Mouse (Mus musculus): ENCODE data around the gene Nucks1.
A peak's percentile ranks its signal among the peaks of the same experiment; 100 is the strongest.

Gene Nucks1

GRCm38 (mm10) chr1:131917634-131918033 is 7.3 kb downstream of the Nucks1 start:
- DNase-seq (ENCODE audit: extremely low spot score, low read depth, low spot score): no peak

DNA sequence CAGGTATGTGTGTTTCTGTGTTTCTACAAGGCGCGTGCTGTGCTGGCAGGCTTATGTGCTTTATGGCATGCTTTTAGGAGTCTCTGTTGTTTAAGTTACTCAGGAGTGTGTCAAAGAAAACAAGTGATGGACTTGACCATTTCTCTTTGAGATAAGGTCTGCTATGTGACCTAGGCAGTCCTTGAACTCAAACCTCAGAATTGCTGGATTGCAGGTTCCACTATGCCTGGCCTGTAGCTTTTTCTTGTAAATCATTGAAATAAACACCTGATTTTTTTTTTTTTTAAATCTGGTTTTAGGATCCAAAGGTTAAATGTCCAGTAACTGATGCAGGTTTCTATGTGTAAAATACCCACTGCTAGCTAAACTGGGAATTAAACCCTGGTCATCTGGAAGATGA is 8.7 kb downstream of the Nucks1 start:
- DNase-seq (ENCODE audit: extremely low spot score, low read depth, low spot score): no peak

DNA sequence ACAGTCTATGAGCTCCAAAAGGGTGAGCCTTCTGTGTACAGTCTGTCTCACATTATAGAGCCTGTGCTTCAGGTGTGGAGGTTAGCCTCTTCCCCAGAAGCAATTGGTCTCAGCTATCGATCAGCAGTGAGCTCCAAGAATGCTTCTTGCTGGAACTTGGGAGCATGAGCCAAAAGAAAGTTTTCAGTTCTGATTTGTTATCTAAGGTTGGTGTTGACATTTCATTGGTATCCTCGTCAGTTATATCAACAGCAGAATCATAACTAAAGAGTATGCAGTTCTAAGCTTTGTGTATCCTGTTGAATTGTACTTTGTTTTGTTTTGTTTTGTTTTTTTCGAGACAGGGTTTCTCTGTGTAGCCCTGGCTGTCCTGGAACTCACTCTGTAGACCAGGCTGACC is 11.8 kb downstream of the Nucks1 start:
- no peak for DNase-seq (ENCODE audit: extremely low spot score, low read depth, low spot score)

DNA sequence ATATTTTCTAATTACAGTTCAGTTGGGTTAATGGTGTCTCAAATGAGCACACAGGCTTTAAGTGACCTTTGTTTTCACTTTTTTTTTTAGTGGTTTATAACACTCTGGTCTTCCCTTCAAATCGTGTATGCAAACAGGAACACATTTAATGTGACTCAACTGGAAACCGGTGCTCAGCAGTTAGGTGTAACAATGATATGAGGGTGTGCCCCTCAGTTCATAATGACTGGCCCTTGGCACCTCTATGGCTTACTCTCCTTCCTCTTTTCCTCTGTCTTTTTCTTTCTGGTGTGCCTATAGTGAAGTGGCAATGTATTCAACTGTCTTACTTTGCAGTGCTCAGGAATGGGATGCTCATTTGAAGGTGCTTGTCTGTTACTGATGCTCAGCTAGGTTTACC is 23.1 kb downstream of the Nucks1 start:
- DNase-seq (ENCODE audit: extremely low spot score, low read depth, low spot score): no peak

DNA sequence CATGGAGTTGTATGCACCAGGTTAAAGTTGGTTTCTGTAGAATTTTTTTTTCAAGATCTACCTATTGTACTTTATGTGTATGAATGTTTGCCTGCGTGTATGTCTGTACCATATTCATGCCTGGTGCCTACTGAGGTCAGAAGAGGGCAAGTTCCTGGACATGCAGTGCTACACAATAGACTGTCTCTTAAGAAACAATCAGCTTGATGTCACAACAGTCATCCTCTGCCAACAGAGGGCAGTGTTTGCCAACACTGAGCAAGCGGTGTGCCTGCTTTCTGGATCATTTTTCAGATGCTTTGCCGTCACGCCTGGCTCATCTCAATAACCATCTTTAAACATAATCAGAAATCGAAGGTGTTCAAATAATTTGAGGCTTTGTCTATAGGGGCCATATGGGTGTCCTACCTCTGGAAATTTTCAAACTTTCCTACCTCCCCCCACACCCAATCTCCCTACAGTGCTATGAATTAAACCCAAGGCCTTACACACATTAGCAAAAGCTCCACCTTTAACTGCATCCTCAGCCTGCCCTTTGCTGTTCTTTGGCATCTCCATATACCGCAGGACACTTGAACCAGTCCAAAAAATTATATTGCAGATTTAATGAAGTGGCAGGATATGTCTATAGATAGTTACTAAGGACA is 27.4 kb downstream of the Nucks1 start:
- DNase-seq (ENCODE audit: extremely low spot score, low read depth, low spot score): peak; percentile 46

- DNase-seq (ENCODE audit: extremely low spot score, low read depth, low spot score): no peak
Observed at GRCm38 (mm10) chr1:131938811-131939210, 28.5 kb downstream of the Nucks1 start.

DNA sequence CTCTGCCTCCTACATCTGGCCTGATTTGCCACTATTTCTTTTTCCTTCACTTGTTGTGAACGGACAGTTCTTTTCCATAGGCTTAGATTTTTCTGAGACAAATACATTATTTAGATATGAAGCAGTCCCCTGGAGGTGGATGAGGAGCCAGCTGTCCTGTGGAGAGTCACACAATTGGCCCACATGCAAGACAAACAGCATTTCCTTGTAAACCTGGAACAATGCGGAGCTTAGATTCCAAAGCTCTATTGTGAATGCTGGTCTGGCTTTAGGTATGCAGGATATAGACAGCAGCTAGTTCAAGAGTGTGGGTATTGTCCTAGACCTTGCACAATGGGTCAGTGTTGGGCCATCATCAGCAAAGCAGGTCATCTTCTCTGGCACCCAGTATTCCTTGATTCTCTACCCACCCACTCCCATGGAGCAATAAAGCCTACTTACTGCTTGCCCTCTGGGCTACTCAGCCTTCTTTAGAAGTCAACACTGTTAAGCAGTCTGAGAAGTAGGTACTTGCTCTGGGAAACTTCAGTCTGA is 30.4 kb downstream of the Nucks1 start:
- no peak for DNase-seq (ENCODE audit: extremely low spot score, low read depth, low spot score)

- DNase-seq (ENCODE audit: extremely low spot score, low read depth, low spot score): no peak
Observed at GRCm38 (mm10) chr1:131941501-131941900, 31.2 kb downstream of the Nucks1 start.

DNA sequence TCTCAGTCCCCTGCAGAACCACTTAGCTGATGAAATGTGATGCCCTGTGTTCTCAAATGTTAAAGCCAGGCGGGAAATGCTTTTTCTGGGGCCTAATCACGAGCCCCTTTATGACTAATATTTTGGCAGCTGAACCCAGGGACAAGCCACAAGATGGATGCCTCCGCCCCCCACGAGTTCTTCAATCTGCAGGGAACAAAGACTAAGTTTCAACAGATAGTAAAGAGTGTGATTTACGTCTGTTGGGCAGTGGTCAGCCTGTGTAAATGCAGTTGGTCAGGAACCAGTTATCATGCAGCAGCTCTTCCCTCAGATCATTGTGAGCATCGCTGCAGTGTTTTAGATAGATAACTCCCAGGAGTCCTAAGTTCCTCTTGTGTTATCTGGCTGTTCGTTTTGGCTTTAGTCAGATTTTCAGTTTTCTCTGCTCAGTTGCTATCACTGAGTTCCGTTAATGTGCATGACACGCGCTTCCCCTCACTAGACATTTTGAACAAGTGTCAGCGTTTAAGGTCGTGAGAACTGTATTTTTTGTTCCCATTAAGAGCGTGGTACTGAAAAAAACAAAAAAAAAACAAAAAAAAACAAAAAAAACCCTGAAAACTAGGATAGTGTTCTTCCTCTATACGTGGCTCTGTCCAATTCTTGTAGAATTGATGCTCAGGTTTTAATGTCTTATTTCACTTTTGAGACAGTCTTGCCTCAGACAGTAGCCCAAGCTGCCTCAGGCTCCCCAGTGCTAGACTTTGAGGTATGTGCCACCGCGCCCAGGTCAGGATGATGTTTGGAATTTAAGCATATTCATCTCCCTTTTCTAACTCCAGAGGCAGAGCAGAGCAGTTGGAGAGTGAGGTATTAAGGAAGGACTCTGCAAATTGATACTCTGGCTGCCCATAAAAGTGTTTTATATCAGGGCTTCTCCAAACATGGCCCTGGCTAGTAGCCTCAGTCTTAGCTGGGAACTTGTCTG is 32.6 kb downstream of the Nucks1 start:
- DNase-seq (ENCODE audit: extremely low spot score, low read depth, low spot score): no peak

DNA sequence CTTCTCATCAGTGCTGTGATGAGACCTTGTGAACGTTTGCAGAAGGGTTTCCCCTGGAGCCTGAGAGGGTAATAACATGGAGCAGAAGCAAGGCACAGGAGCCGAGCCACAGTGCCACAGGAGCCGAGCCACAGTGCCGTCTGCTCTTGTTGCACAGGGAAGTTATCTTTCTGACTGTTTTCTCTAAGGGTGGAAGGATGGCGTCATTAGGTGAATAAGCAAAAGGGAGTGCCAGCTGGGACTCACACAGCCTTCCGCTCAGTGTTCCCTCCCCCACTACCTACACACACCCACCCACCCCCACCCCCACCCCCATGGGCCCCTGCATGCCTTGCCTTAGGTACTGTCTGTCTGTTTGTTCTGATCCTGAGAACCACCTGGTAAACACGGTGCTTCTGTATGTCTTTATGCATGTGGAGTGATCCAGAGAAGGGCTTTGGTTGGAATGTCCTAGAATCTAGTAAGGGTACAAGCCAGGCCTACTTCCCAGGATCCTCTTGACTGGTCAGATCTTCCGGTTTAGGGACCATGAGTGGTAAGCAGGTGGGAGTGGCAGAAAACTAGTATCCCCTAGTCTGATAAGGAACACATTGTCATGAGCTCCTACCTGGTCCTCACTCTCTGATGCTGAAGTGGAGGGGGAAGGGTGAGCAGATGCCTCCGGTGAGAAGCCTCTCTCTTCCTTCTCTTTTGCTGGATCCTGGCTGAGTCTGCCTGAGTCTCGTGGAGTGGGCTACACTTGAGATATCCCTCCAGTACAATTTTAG is 35.5 kb downstream of the Nucks1 start:
- DNase-seq (ENCODE audit: extremely low spot score, low read depth, low spot score): no peak

GRCm38 (mm10) chr1:131946462-131947215 is 36.3 kb downstream of the Nucks1 start:
- DNase-seq (ENCODE audit: extremely low spot score, low read depth, low spot score): no peak

- no peak for DNase-seq (ENCODE audit: extremely low spot score, low read depth, low spot score)
Observed at GRCm38 (mm10) chr1:131947997-131948525, 37.7 kb downstream of the Nucks1 start.

DNA sequence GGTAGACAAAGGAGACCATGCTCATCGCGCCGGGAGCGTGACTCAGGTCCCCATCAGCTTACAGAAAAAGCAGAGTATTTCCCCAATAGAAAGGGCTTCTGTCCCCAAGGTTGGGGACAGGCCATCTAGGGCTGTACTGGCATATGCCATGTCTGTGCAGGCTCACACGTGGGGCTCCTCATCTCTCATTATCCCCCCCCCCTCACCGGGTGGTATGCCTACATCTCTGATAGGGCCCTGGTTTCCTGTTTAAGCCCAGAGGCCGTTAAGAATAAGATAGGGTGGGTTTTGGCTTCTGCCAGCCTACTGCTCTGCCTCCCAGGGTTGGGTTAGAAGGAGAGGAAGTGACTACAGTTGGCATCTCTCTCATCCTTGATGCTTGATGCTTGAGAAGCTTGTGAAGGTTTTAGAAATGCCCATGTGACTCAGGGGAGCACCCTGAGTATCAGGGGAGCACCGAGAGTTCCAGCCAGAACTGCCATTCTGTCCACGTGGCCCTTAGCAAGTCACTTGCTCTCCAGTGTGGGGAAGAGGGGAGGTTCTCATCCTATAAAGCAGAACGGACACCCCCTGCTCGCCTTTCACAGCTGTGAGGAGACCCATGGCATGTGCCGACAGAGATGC is 44.0 kb downstream of the Nucks1 start:
- DNase-seq (ENCODE audit: extremely low spot score, low read depth, low spot score): no peak

DNA sequence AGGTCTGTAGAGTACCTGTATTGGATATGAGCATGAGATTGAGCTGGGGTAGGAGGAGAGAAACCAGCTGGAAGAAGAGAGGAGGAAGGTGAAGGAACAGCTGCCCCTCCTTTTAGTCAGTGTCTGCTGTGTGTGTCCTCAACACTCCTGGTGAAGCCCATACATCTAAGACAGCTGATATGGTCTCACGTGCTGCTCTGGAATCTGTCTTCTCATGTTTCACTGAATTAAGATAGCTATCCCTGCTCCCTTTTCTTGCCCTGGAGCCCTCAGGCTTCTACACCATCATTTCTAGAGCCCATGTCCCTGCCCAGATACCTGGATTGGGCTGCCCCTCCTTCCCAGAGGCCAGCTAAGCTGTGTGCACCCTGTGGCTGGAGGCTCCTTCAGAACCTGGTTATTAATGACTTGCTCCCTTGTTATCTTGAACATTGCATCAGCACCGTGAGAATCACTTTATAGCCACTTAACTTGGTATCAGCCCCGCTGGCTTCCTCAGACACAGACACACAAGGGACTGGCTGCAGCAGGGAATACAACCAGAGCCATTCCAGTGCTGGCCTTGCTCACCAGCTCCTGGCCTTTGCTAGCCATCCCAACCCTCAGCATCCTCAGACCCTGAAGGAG is 44.9 kb downstream of the Nucks1 start:
- DNase-seq (ENCODE audit: extremely low spot score, low read depth, low spot score): no peak

DNA sequence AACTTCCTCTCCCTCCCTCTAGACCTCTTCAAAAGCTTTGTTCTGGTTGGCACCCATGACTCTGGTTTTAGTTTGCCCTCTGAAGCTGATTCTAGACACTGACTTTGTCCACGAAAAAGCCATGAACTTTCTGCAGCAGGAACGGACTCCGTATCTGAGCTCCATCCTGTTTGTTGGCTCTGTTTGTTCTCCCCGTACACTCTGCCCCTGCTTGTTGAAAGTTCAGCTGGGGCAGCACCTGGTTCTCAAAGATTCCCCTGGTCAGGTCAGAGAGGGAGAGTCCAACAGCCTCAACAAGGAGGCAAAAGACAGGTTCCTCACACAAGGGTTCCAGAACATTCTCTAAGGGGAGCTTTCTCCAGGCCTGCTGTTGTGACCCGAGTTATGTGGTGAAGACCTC is 47.1 kb downstream of the Nucks1 start:
- DNase-seq (ENCODE audit: extremely low spot score, low read depth, low spot score): no peak

- DNase-seq (ENCODE audit: extremely low spot score, low read depth, low spot score): no peak
Observed at GRCm38 (mm10) chr1:131961004-131961403, 50.7 kb downstream of the Nucks1 start.

- no peak for DNase-seq (ENCODE audit: extremely low spot score, low read depth, low spot score)
Observed at GRCm38 (mm10) chr1:131962606-131963084, 52.3 kb downstream of the Nucks1 start, which contains the start of gene Slc45a3. TSS of gene Slc45a3 (plus strand) at chr1:131962967.

DNA sequence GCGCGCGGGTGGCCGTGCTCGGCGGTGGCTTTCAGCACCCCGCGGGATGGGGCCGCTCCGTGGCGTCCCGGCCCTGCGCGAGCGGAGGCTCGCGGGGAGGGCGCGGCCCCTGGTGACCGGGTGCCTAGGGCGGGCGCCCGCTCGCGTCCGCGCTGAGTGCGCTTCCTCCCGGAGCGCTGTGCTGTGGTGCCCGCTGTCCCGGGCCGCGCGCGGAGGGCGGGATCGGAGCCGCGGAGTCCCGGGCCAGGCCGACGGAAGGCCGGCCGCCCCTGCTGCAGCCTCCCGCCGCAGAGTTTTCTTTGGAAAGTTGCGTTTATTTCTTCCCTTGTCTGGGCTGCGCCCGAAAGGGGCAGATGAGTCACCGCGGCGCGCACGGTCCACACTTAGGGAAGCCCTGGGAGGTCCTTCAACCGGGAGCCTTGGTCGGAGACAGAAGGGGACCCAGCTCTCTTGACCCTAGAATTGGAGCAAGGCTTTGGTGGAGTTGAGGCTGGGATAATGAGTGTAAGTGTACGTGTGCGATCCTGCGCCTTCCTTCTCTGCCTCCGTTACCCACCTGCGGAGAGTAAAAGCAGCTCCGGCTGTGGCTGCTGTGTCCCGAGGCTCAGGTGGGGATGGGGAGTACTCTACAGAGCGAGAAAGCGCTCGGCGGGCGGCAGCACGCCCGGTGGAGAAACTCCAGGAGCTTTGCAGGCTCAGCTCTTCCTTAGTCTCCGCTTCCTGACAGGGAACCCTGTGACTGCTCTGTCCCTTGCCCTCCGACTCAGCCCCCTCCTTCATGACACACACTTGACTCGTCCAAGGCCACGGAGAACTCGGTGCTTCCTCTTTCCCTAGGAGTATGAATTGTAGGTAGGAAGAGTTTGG is 53.0 kb downstream of the Nucks1 start:
- DNase-seq (ENCODE audit: extremely low spot score, low read depth, low spot score): no peak

Data from hindlimb bud, embryonic 11.5 days (tissue).